Mouse (Mus musculus) limb, embryonic 13.5 days (tissue): ENCODE data around the gene Sntg2. TPM values are rescaled to one million over a fixed set of nuclear protein-coding genes. Genes with fewer than 3 reads are reported as not detected.

ENCODE experiments used
- ATAC-seq: fragments of 200-750 bp; cut with Nextera tagmentation; 2 replicates; pipeline ENCODE4 v1.8.0; 2017; ENCODE audit warnings: low read depth, moderate number of reproducible peaks, moderate TSS enrichment; ENCODE audit not compliant: low FRiP score
- H3K27ac ChIP-seq: fragments of 300-500 bp; sonication (generic); 2 replicates; pipeline ENCODE4 v1.5.1; 2015; ENCODE audit warnings: inconsistent platforms, mild to moderate bottlenecking, moderate library complexity
- H3K27me3 ChIP-seq: fragments of 300-500 bp; sonication (generic); 2 replicates; pipeline ENCODE4 v1.6.1; 2015; ENCODE audit warnings: mild to moderate bottlenecking, inconsistent platforms
- H3K36me3 ChIP-seq: fragments of 300-500 bp; sonication (generic); 2 replicates; pipeline ENCODE4 v1.6.1; 2015; ENCODE audit warnings: inconsistent platforms, mild to moderate bottlenecking, moderate library complexity
- H3K4me1 ChIP-seq: fragments of 300-500 bp; sonication (generic); 2 replicates; pipeline ENCODE4 v1.6.1; 2015; ENCODE audit warnings: inconsistent platforms
- H3K4me2 ChIP-seq: fragments of 300-500 bp; sonication (generic); replicated peaks from 2 replicates; pipeline ENCODE4 v1.6.1; 2015; ENCODE audit warnings: inconsistent platforms, mild to moderate bottlenecking, moderate library complexity
- H3K4me3 ChIP-seq: fragments of 300-500 bp; sonication (generic); 2 replicates; pipeline ENCODE4 v1.5.1; 2015; ENCODE audit warnings: moderate library complexity, mild to moderate bottlenecking, inconsistent platforms
- H3K9ac ChIP-seq: fragments of 300-500 bp; sonication (generic); 2 replicates; pipeline ENCODE4 v1.6.1; 2015; ENCODE audit warnings: mild to moderate bottlenecking, inconsistent platforms
- H3K9me3 ChIP-seq: fragments of 300-500 bp; sonication (generic); 2 replicates; pipeline ENCODE4 v1.6.1; 2016; ENCODE audit warnings: inconsistent platforms
- WGBS: fragments of 180-500 bp; shearing (Covaris S2); methylation state at CpG from one replicate; pipeline ENCODE4 v1.1.7; 2015; 5-methylcytosine and 5-hydroxymethylcytosine counted together
- polyA plus RNA-seq: library from polyadenylated mRNA; unstranded; fragments of >200 nt; fragmentation: Nextera tagmentation; extraction: Ambion mirVana; gene quantifications from 2 replicates; pipeline ENCODE4 v1.2.1, GENCODE M21; 2015

Gene Sntg2
- 1.9 and 2.0 TPM in 2 replicates for polyA plus RNA-seq

DNA sequence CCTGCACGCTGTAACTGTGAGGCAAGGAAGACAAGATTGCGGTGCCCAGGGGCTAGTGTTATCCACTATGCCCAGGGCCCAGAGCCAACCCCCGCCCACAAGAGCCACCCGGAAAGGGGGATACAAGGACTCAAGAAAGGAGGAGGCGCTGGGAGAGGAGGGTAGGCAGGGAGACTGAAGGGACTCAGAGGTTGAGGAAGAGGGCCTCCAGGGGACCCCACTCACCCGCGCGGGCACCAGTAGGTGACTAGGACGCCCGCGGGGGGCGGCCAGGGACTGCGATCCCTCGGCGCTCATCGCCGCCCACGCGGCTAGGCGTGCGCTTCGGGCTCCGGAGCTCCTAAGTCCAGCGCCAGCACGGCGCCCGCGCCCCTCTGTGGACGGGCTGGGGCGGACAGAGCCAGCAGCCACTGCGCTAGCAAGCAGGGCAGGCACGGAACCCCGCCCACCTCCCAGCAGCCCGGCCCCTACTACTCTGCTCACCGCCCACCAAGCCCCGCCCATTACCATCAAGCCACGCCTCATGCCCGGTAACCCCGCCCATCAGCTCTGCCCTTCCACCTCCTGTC is at the start of gene Sntg2:
Gene Sntg2 (minus strand): TSS at position 443 of the 569 bp plus-strand sequence.
- peak; percentile 91 for ATAC-seq
- WGBS = under 1% methylated on average over 39 of the region's 39 CpGs
- no peak within 1 kb of the TSS for H3K27ac ChIP-seq
- H3K9ac ChIP-seq = peak within 1 kb of the TSS; percentile 67
- H3K4me3 ChIP-seq = peak within 1 kb of the TSS; percentile 51
- peaks cover 43% of the 10 kb centered on the region for H3K27me3 ChIP-seq
- H3K4me1 ChIP-seq = peaks cover 12% of the 10 kb centered on the region
- H3K36me3 ChIP-seq = no peaks in the 10 kb centered on the region
- peak within 1 kb of the TSS; percentile 95 for H3K4me2 ChIP-seq
- no peaks in the 10 kb centered on the region for H3K9me3 ChIP-seq

DNA sequence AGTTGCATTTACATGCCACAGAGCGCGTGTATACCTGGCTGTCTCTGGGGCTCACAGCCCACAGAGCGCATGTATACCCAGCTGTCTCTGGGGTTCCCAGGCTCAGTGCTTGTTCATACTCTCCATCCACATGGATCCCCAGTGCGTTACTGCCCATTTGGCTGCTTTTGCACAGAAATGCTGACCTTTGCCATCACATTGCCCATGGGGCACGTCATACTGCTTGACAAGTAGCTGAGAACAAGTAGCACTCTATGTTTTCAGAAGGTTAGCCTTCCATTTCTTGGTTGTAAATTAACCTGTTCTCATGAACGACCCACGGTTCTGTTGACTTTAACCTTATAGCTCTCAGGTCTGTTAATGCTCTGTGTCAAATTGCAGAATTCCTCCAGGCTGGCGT is 43.4 kb upstream of the Sntg2 start:
- WGBS = 77% methylated on average over 8 of the region's 8 CpGs
- H3K4me3 ChIP-seq = no peak overlapping the region
- ATAC-seq = no peak

GRCm38 (mm10) chr12:30415981-30416380 is 42.8 kb upstream of the Sntg2 start:
- 77% methylated on average over 6 of the region's 6 CpGs for WGBS
- H3K27ac ChIP-seq = no peak overlapping the region
- no peak overlapping the region for H3K9ac ChIP-seq
- no peaks in the 10 kb centered on the region for H3K4me1 ChIP-seq
- H3K36me3 ChIP-seq = no peaks in the 10 kb centered on the region
- H3K27me3 ChIP-seq = no peaks in the 10 kb centered on the region
- no peak overlapping the region for H3K4me3 ChIP-seq
- no peaks in the 10 kb centered on the region for H3K9me3 ChIP-seq
- no peak for ATAC-seq
- H3K4me2 ChIP-seq = no peak overlapping the region

More for the DNA sequence above, 43.4 kb upstream of the Sntg2 start:
- no peaks in the 10 kb centered on the region for H3K9me3 ChIP-seq
- no peaks in the 10 kb centered on the region for H3K36me3 ChIP-seq
- H3K27me3 ChIP-seq = no peaks in the 10 kb centered on the region
- H3K4me1 ChIP-seq = no peaks in the 10 kb centered on the region
- no peak overlapping the region for H3K9ac ChIP-seq
- H3K4me2 ChIP-seq = no peak overlapping the region
- no peak overlapping the region for H3K27ac ChIP-seq

DNA sequence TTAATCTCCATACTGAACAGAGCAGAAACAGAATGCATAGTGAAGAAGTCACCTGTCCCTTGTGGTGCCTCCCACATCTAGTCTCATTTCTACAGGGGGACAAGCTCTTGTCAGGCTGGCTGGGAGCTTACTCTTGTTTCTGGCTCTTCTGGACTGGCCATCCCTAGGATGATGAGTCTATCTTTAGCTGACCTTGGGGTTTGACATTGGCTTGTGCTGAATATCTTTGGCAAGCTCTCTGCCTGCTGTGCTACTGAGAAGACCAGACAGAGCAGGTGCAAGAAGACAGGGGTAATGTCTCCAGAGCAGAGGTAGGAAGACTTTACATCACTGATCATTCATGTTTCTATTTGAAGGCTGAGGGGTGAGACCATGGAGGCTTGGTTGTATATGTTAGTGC is 29.5 kb upstream of the Sntg2 start:
- Histone ChIP-seq H3K4me2 (no peak overlapping the region), H3K4me1 (no peaks in the 10 kb centered on the region), H3K9me3 (no peaks in the 10 kb centered on the region), H3K4me3 (no peak overlapping the region), H3K27ac (no peak overlapping the region), H3K9ac (no peak overlapping the region), H3K27me3 (no peaks in the 10 kb centered on the region), H3K36me3 (no peaks in the 10 kb centered on the region)
- no peak for ATAC-seq

GRCm38 (mm10) chr12:30400531-30400930 is 27.4 kb upstream of the Sntg2 start:
- WGBS = 85% methylated on average over 2 of the region's 2 CpGs

GRCm38 (mm10) chr12:30400114-30400513 is 26.9 kb upstream of the Sntg2 start:
- H3K9ac ChIP-seq = no peak overlapping the region
- H3K4me3 ChIP-seq = no peak overlapping the region
- no peaks in the 10 kb centered on the region for H3K27me3 ChIP-seq
- ATAC-seq = no peak
- no peak overlapping the region for H3K27ac ChIP-seq
- H3K4me2 ChIP-seq = no peak overlapping the region
- H3K9me3 ChIP-seq = no peaks in the 10 kb centered on the region
- 84% methylated on average over 2 of the region's 2 CpGs for WGBS
- H3K36me3 ChIP-seq = no peaks in the 10 kb centered on the region
- H3K4me1 ChIP-seq = no peaks in the 10 kb centered on the region

More at GRCm38 (mm10) chr12:30400531-30400930, 27.4 kb upstream of the Sntg2 start:
- Histone ChIP-seq H3K4me3 (no peak overlapping the region), H3K27me3 (no peaks in the 10 kb centered on the region), H3K4me2 (no peak overlapping the region), H3K9ac (no peak overlapping the region), H3K4me1 (no peaks in the 10 kb centered on the region), H3K36me3 (no peaks in the 10 kb centered on the region), H3K27ac (no peak overlapping the region), H3K9me3 (no peaks in the 10 kb centered on the region)
- no peak for ATAC-seq

- no peak overlapping the region; the same call in 1 of the 2 replicates for H3K9ac ChIP-seq
- no peak for ATAC-seq
- peaks cover 12% of the 10 kb centered on the region for H3K4me1 ChIP-seq
- peaks cover 45% of the 10 kb centered on the region for H3K27me3 ChIP-seq
- no peaks in the 10 kb centered on the region for H3K9me3 ChIP-seq
- peak overlapping the region; percentile 51 for H3K4me3 ChIP-seq
- no peak overlapping the region for H3K27ac ChIP-seq
- peak overlapping the region; percentile 95 for H3K4me2 ChIP-seq
- WGBS = 54% methylated on average over 5 of the region's 5 CpGs
- no peaks in the 10 kb centered on the region for H3K36me3 ChIP-seq
These were observed 882 bp downstream of the Sntg2 start for GRCm38 (mm10) chr12:30372293-30372692.

GRCm38 (mm10) chr12:30369786-30370185 is 3.4 kb downstream of the Sntg2 start:
- Histone ChIP-seq H3K27ac (no peak overlapping the region), H3K36me3 (no peaks in the 10 kb centered on the region), H3K4me3 (no peak overlapping the region), H3K27me3 (peaks cover 45% of the 10 kb centered on the region), H3K4me2 (no peak overlapping the region), H3K9ac (no peak overlapping the region), H3K4me1 (peaks cover 12% of the 10 kb centered on the region), H3K9me3 (no peaks in the 10 kb centered on the region)
- 9% methylated on average over 6 of the region's 6 CpGs for WGBS
- 0 out of 2 replicates have a peak, but pooled peaks have one; percentile 50 for ATAC-seq

DNA sequence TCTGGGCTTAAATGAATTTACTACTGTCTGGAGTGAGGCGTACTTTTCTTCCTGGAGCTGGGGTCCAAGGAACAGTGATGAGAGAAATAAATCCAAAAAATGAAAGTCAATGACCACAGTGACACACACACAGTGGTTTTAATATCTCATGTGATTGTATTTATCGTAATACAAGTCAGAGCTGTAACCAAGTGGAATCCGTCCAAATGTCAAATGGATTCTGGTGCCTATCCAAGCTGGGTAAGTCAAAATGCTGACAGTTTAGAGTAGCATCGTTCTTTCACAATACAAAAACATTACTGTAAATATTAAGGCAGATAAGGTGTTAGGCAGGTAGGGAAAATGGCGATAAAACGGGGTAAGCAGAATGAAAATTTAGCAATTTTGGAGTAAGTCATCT is 4.0 kb downstream of the Sntg2 start:
- no peaks in the 10 kb centered on the region for H3K36me3 ChIP-seq
- no peak overlapping the region for H3K27ac ChIP-seq
- no peak overlapping the region for H3K9ac ChIP-seq
- H3K4me1 ChIP-seq = peaks cover 12% of the 10 kb centered on the region
- no peak for ATAC-seq
- no peak overlapping the region for H3K4me3 ChIP-seq
- H3K4me2 ChIP-seq = no peak overlapping the region
- H3K9me3 ChIP-seq = no peaks in the 10 kb centered on the region
- 81% methylated on average over 6 of the region's 6 CpGs for WGBS
- H3K27me3 ChIP-seq = peaks cover 43% of the 10 kb centered on the region

DNA sequence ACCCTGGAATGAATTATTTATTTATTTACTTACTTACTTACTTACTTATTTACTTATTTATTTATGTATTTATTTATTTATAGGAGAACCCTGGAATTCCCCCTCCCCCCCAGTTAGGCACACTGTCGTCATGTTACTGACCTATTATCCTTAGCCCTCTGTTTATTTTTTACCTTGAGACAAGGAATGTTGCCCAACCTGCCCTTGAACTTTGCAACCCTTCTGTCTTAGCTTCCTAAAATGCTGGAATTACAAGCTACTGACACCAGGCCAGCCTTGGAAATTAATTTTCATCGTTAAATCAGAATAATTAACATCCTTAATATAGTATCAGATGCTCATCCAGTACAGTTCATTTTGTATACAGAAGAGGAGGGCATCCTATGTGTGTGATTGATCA is 10.9 kb downstream of the Sntg2 start:
- no peaks in the 10 kb centered on the region for H3K36me3 ChIP-seq
- H3K4me2 ChIP-seq = no peak overlapping the region
- H3K9me3 ChIP-seq = no peaks in the 10 kb centered on the region
- 81% methylated on average over 2 of the region's 2 CpGs for WGBS
- no peak overlapping the region for H3K4me3 ChIP-seq
- no peak overlapping the region for H3K9ac ChIP-seq
- ATAC-seq = no peak
- H3K27ac ChIP-seq = no peak overlapping the region
- no peaks in the 10 kb centered on the region for H3K4me1 ChIP-seq
- H3K27me3 ChIP-seq = no peaks in the 10 kb centered on the region; the same call in 1 of the 2 replicates

DNA sequence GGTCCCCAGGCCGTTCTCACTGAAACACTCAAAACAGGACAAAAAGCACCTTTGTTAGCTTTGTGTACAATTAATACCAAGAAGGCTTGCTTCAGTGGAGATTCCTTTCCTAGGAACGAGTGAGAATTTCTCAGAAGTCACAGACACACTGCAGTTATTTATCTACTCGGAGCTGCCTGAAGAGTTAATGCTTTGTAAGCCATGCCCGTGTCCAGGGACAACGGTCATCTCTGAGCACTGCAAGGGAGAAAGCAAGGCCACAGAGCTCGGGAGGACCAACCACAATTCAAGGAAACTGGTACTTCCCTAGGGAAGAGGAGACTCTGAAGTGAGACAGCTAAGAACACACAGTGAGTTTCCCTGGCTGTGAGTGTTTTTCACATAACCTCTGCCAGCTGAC is 15.5 kb downstream of the Sntg2 start:
- H3K27ac ChIP-seq = no peak overlapping the region
- H3K36me3 ChIP-seq = no peaks in the 10 kb centered on the region
- WGBS = 64% methylated on average over 6 of the region's 6 CpGs
- H3K27me3 ChIP-seq = no peaks in the 10 kb centered on the region
- no peak overlapping the region for H3K4me3 ChIP-seq
- H3K4me1 ChIP-seq = no peaks in the 10 kb centered on the region
- no peak overlapping the region for H3K4me2 ChIP-seq
- no peak for ATAC-seq
- no peaks in the 10 kb centered on the region for H3K9me3 ChIP-seq
- H3K9ac ChIP-seq = no peak overlapping the region

DNA sequence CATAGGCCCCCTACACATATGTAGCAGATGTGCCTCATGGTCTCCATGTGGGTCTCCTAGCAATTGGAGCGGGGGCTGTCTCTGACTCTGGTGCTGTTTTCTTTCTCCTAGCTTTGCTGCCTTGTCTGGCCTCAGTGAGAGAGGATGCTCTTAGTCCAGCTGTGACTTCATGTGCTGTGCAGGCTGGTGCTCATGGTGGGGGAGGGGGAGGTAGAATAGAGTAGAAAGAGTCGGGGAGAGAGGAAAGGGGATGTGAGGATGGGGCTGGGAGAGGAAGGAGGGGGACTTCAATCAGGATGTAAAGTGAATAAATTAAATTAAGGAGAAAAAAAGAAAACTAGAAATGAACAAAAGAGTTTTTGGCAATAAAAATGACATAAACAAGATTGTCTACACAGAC is 20.8 kb downstream of the Sntg2 start:
- H3K27me3 ChIP-seq = 0 out of 2 replicates have a peak, but pooled peaks cover 5% of the 10 kb centered on the region
- H3K9me3 ChIP-seq = no peaks in the 10 kb centered on the region
- no peaks in the 10 kb centered on the region for H3K36me3 ChIP-seq
- no peak overlapping the region for H3K4me2 ChIP-seq
- no peak overlapping the region for H3K27ac ChIP-seq
- no peak for ATAC-seq
- no peak overlapping the region for H3K4me3 ChIP-seq
- no peak overlapping the region for H3K9ac ChIP-seq
- H3K4me1 ChIP-seq = no peaks in the 10 kb centered on the region
- 44% methylated on average over 2 of the region's 2 CpGs for WGBS

DNA sequence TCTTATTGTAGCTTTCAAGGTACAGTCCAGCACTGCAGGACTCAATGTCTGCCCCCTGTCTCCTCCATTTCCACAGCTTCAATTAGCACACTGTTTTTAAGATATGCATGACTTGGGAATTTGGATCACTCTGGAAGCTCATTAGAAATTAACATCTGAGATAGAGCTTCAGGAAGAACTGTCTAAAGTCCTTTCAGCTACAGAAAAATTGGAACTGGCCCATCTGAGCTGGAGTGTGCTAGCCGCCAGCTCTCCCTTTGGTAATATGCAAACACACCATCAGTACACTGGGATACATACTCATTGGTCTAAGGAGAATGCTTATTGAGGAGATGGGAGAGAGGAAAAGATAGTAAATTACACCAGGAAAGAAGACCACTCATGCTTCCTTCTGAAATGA is 25.1 kb downstream of the Sntg2 start:
- WGBS = 97% methylated on average over 1 of the region's 1 CpGs
- no peak overlapping the region for H3K4me3 ChIP-seq
- H3K27ac ChIP-seq = no peak overlapping the region
- 0 out of 2 replicates have a peak, but pooled peaks cover 5% of the 10 kb centered on the region for H3K27me3 ChIP-seq
- no peak overlapping the region for H3K9ac ChIP-seq
- no peak for ATAC-seq
- no peaks in the 10 kb centered on the region for H3K36me3 ChIP-seq
- H3K4me2 ChIP-seq = no peak overlapping the region
- H3K4me1 ChIP-seq = peaks cover 5% of the 10 kb centered on the region; the same call in 1 of the 2 replicates
- no peaks in the 10 kb centered on the region for H3K9me3 ChIP-seq
